14 mouse cellular contexts compared by ENCODE assay signal in the genomic region with DNA sequence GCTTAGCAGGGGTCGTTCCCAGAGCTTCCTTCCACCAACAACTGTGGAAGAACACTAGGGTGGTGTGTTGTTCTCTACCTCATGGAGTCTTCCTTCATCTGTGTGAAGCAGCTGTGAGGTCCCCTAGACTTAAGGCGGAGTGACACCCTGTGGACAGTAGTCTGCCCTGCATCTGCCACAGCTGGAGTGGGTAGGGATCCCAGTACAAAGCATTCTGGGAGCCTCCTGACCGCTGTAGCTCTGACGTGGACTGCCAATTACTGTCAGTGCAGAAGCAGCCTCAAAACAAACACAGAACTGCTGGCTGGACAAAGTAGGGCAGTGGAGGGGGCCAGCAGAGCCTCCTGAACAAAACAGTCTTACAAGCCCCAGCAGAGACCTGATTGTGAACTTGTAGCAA. TPM values are rescaled to one million over a fixed set of nuclear protein-coding genes. Genes with fewer than 3 reads are reported as not detected.
DNase-seq lines count a peak whose midpoint lies in the region; ATAC-seq and TF ChIP-seq lines count a peak whose summit lies in the region.
"Had no signal": no experiment of that assay in that cellular context is flagged by ENCODE, and none has a peak within 500 bp of the region (broad histone marks: within the 10 kb centered on the region; RNA-seq: fewer than 3 reads in every experiment).

No protein-coding gene starts in this region.

- H3K27me3 ChIP-seq in intestine, postnatal 0 days (replicated peaks; ENCODE audit: control insufficient read depth, insufficient read depth, low read length) = no peaks in the 10 kb centered on the region
- no peaks in the 10 kb centered on the region for H3K27me3 ChIP-seq in intestine, embryonic 15.5 days (replicated peaks)
- no peaks in the 10 kb centered on the region for H3K27me3 ChIP-seq in midbrain, postnatal 0 days (ENCODE audit: insufficient read depth, low read length)
- H3K27me3 ChIP-seq in midbrain, embryonic 10.5 days (ENCODE audit: low read depth, poor library complexity, severe bottlenecking) = peaks cover 1% of the 10 kb centered on the region
- H3K27me3 ChIP-seq in small intestine, adult 2 months (ENCODE audit: control insufficient read depth, insufficient read depth, low read length) = no peaks in the 10 kb centered on the region

- no peak overlapping the region for H3K27ac ChIP-seq in intestine, postnatal 0 days (ENCODE audit: low read depth, low read length)
- H3K27ac ChIP-seq in intestine, embryonic 15.5 days = no peak overlapping the region
- no peak overlapping the region for H3K27ac ChIP-seq in midbrain, postnatal 0 days (ENCODE audit: low read depth, low read length)
- no peak overlapping the region for H3K27ac ChIP-seq in midbrain, embryonic 10.5 days (replicated peaks)
- no peak overlapping the region for H3K27ac ChIP-seq in small intestine, adult 2 months (ENCODE audit: insufficient read depth, low read depth, low read length)
- H3K27ac ChIP-seq: midbrain, embryonic 13.5 days; neural tube, embryonic 13.5 days had no signal

- H3K4me1 ChIP-seq in intestine, postnatal 0 days (replicated peaks; ENCODE audit: control insufficient read depth, insufficient read depth, low read length) = no peaks in the 10 kb centered on the region
- H3K4me1 ChIP-seq in intestine, embryonic 15.5 days (replicated peaks) = no peaks in the 10 kb centered on the region; the same call in 1 of the 2 replicates
- H3K4me1 ChIP-seq in midbrain, postnatal 0 days (ENCODE audit: insufficient read depth, low read length) = no peaks in the 10 kb centered on the region
- no peaks in the 10 kb centered on the region for H3K4me1 ChIP-seq in midbrain, embryonic 10.5 days
- peaks cover 6% of the 10 kb centered on the region for H3K4me1 ChIP-seq in small intestine, adult 2 months (ENCODE audit: control insufficient read depth, insufficient read depth, insufficient read length, low read length)
- H3K4me1 ChIP-seq: heart, embryonic 12.5 days; midbrain, embryonic 13.5 days; neural tube, embryonic 13.5 days had no signal

- TF ChIP-seq CTCF in intestine, postnatal 0 days (IDR thresholded peaks at IDR 0.05; ENCODE audit: low read depth) = peak; percentile 56
- TF ChIP-seq CTCF in midbrain, postnatal 0 days (IDR thresholded peaks at IDR 0.05) = peak; percentile 54
- peak; percentile 7; the same call in 1 of the 2 replicates for TF ChIP-seq CTCF in small intestine, adult 2 months (IDR thresholded peaks at IDR 0.05; ENCODE audit: extremely low read depth, insufficient read length, insufficient replicate concordance, low read depth, low read length)

- DNase-seq in adrenal gland, postnatal 14 days = peak; percentile 52
- no peak for DNase-seq in adrenal gland, postnatal 4 days (ENCODE audit: low spot score in 2 of 2)
- peak; percentile 35 for DNase-seq in midbrain, postnatal 0 days (ENCODE audit: low spot score)
- no peak for DNase-seq in midbrain, embryonic 10.5 days (ENCODE audit: low spot score)
- no peak for DNase-seq in urinary bladder, postnatal 14 days (ENCODE audit: low spot score)
- DNase-seq: right cerebral cortex, adult 18-20 months; thymus, adult 2 months had no signal

- H3K36me3 ChIP-seq in intestine, postnatal 0 days (ENCODE audit: control insufficient read depth, insufficient read depth) = no peaks in the 10 kb centered on the region
- no peaks in the 10 kb centered on the region for H3K36me3 ChIP-seq in intestine, embryonic 15.5 days
- H3K36me3 ChIP-seq in midbrain, postnatal 0 days (ENCODE audit: insufficient read depth, low read length) = no peaks in the 10 kb centered on the region
- no peaks in the 10 kb centered on the region for H3K36me3 ChIP-seq in midbrain, embryonic 10.5 days
- no peaks in the 10 kb centered on the region for H3K36me3 ChIP-seq in small intestine, adult 2 months (ENCODE audit: control insufficient read depth, insufficient read depth, low read length)
- H3K36me3 ChIP-seq: heart, embryonic 12.5 days; midbrain, embryonic 13.5 days; neural tube, embryonic 13.5 days had no signal

- 48% methylated on average over 4 of the region's 4 CpGs for WGBS in intestine, postnatal 0 days
- WGBS in intestine, embryonic 15.5 days = 55% methylated on average over 4 of the region's 4 CpGs
- 55% methylated on average over 4 of the region's 4 CpGs for WGBS in midbrain, postnatal 0 days
- WGBS in midbrain, embryonic 10.5 days = 64% methylated on average over 4 of the region's 4 CpGs
- 53% methylated on average over 4 of the region's 4 CpGs for WGBS in small intestine, adult 2 months

- no peak overlapping the region for H3K4me3 ChIP-seq in intestine, postnatal 0 days (ENCODE audit: low read depth, low read length)
- no peak overlapping the region for H3K4me3 ChIP-seq in intestine, embryonic 15.5 days (replicated peaks)
- no peak overlapping the region for H3K4me3 ChIP-seq in midbrain, postnatal 0 days (ENCODE audit: low read depth, low read length)
- H3K4me3 ChIP-seq in midbrain, embryonic 10.5 days = no peak overlapping the region
- H3K4me3 ChIP-seq in small intestine, adult 2 months (ENCODE audit: low read depth, low read length) = no peak overlapping the region
- H3K4me3 ChIP-seq: heart, embryonic 12.5 days; midbrain, embryonic 13.5 days; neural tube, embryonic 13.5 days had no signal

- ATAC-seq in intestine, postnatal 0 days = no peak
- ATAC-seq in intestine, embryonic 15.5 days = no peak
- ATAC-seq in midbrain, postnatal 0 days (ENCODE audit: low FRiP score) = no peak
- ATAC-seq: hindbrain, embryonic 16.5 days; midbrain, embryonic 13.5 days had no signal

- H3K4me2 ChIP-seq in intestine, postnatal 0 days (replicated peaks; ENCODE audit: low read depth) = no peak overlapping the region
- no peak overlapping the region for H3K4me2 ChIP-seq in intestine, embryonic 15.5 days (replicated peaks)
- H3K4me2 ChIP-seq in midbrain, postnatal 0 days (ENCODE audit: low read depth, low read length, poor library complexity, severe bottlenecking) = no peak overlapping the region
- H3K4me2 ChIP-seq: heart, embryonic 12.5 days; midbrain, embryonic 13.5 days; neural tube, embryonic 13.5 days had no signal

- no peaks in the 10 kb centered on the region for H3K9me3 ChIP-seq in intestine, postnatal 0 days (ENCODE audit: control insufficient read depth)
- H3K9me3 ChIP-seq in intestine, embryonic 15.5 days = no peaks in the 10 kb centered on the region
- no peaks in the 10 kb centered on the region for H3K9me3 ChIP-seq in midbrain, postnatal 0 days (ENCODE audit: low read length)
- H3K9me3 ChIP-seq in midbrain, embryonic 10.5 days (replicated peaks) = no peaks in the 10 kb centered on the region
- H3K9me3 ChIP-seq: heart, embryonic 12.5 days; midbrain, embryonic 13.5 days; neural tube, embryonic 13.5 days had no signal

- H3K9ac ChIP-seq in intestine, postnatal 0 days (ENCODE audit: low read depth, low read length) = no peak overlapping the region
- H3K9ac ChIP-seq in intestine, embryonic 15.5 days = no peak overlapping the region
- no peak overlapping the region for H3K9ac ChIP-seq in midbrain, postnatal 0 days (replicated peaks; ENCODE audit: low read length, poor library complexity, severe bottlenecking)
- H3K9ac ChIP-seq: heart, embryonic 12.5 days; midbrain, embryonic 13.5 days; neural tube, embryonic 13.5 days had no signal

- no peak for TF ChIP-seq POLR2A in small intestine, adult 2 months (IDR thresholded peaks at IDR 0.05; ENCODE audit: low read depth, low read length)

RNA-seq across cellular contexts. Expression of gene Aspg, which starts 5.4 kb away (rescaled TPM):
- total RNA-seq in adrenal gland, postnatal 14 days (2021) = 40.1 and 40.8 TPM in 2 replicates
- total RNA-seq in adrenal gland, postnatal 4 days (2021) = 1 to 10 TPM; 1.6 to 3.5 TPM
- 14.3 and 14.4 TPM in 2 replicates for polyA plus RNA-seq in intestine, postnatal 0 days (2015; fragmentation: Nextera tagmentation; extraction: Ambion mirVana)
- 26.8 and 31.8 TPM in 2 replicates for polyA plus RNA-seq in intestine, embryonic 15.5 days (2015; fragmentation: Nextera tagmentation; extraction: Ambion mirVana)
- total RNA-seq in midbrain, postnatal 0 days (2014; rRNA removed) = 3.6 and 5.2 TPM in 2 replicates
- 2.3 and 2.5 TPM in 2 replicates for polyA plus RNA-seq in midbrain, postnatal 0 days (2015; fragmentation: Nextera tagmentation; extraction: Ambion mirVana)
- polyA plus RNA-seq in midbrain, embryonic 10.5 days (2016; fragmentation: Nextera tagmentation; extraction: Ambion mirVana) = 1.3 and 1.5 TPM in 2 replicates
- polyA plus RNA-seq in small intestine, adult 2 months (2012; rRNA removed) = 2.4 and 14.5 TPM in 2 replicates

RNA-seq across cellular contexts. Expression of gene Kif26a, which starts 45.0 kb away (rescaled TPM):
- 12.8 and 15.4 TPM in 2 replicates for total RNA-seq in adrenal gland, postnatal 14 days (2021)
- 10 to 100 TPM; 38.1 to 39.2 TPM for total RNA-seq in adrenal gland, postnatal 4 days (2021)
- polyA plus RNA-seq in intestine, postnatal 0 days (2015; fragmentation: Nextera tagmentation; extraction: Ambion mirVana) = 0.89 and 1.1 TPM in 2 replicates
- polyA plus RNA-seq in intestine, embryonic 15.5 days (2015; fragmentation: Nextera tagmentation; extraction: Ambion mirVana) = 2.9 and 3.0 TPM in 2 replicates
- total RNA-seq in midbrain, postnatal 0 days (2014; rRNA removed) = 24.1 and 26.5 TPM in 2 replicates
- polyA plus RNA-seq in midbrain, postnatal 0 days (2015; fragmentation: Nextera tagmentation; extraction: Ambion mirVana) = 1.9 and 2.4 TPM in 2 replicates
- 3.3 and 4.7 TPM in 2 replicates for polyA plus RNA-seq in midbrain, embryonic 10.5 days (2016; fragmentation: Nextera tagmentation; extraction: Ambion mirVana)
- polyA plus RNA-seq in small intestine, adult 2 months (2012; rRNA removed) = 2.1 and 2.7 TPM in 2 replicates

Comparison
In these comparisons a context has a peak if more than half of its experiments do, and no peak if none do; other contexts are left out.
1. DNase-seq: peak in adrenal gland, postnatal 14 days (single experiment) and midbrain, postnatal 0 days (single experiment); none in adrenal gland, postnatal 4 days (0 of 2), midbrain, embryonic 10.5 days (single experiment) and urinary bladder, postnatal 14 days (single experiment).
2. Peak in every context shown above with its lines, with median percentiles within 50 percentile points of each other: CTCF ChIP-seq.